Comparison of ENCODE assay signal across 8 mouse cellular contexts in the genomic region with DNA sequence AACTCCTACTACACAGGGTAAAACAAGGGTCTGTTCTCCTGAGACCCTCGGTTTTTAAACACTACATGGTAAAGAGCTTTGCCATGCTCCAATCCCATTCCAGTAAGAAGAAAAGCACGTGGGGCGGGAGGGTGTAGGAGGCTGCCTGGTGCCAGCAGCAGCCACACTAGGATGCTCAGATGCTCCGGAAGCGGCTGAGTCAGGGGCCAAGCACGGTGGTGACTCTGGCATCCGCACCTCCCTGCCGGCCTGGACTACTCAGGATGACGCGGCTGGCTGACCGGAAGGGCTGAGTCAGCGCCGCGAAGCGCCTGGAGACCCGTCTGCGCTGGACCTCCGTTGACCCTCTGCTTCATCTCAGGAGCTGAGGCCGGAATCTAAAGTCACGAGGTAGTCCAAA. TPM values are rescaled to one million over a fixed set of nuclear protein-coding genes. Genes with fewer than 3 reads are reported as not detected.
A peak's percentile ranks its signal among the peaks of the same experiment; 100 is the strongest.
DNase-seq lines count a peak whose midpoint lies in the region; ATAC-seq lines count a peak whose summit lies in the region.

No protein-coding gene starts in this region.

- H3K27ac ChIP-seq in liver, embryonic 13.5 days = no peak overlapping the region

- peak overlapping the region; percentile 36 for H3K4me2 ChIP-seq in liver, embryonic 13.5 days

- ATAC-seq in cerebellum, adult (ENCODE audit: insufficient number of reproducible peaks, low FRiP score, low TSS enrichment) = peak; percentile 87
- peak; percentile 39; the same call in 1 of the 2 replicates for ATAC-seq in liver, embryonic 13.5 days (ENCODE audit: low read depth)

- DNase-seq in cerebellum, postnatal 4 days (ENCODE audit: low spot score in 2 of 2) = no peak
- DNase-seq in embryo, embryonic 9.5 days (ENCODE audit: extremely low spot score) = peak; percentile 61
- peak; percentile 42 for DNase-seq in heart, adult 8-10 months (ENCODE audit: low spot score)
- peak; percentile 76 to 79 for DNase-seq in kidney, adult 8-10 months
- no peak for DNase-seq in liver, embryonic 13.5 days
- DNase-seq in neural tube, embryonic 10.5 days (ENCODE audit: extremely low spot score, low spot score) = peak; percentile 44
- DNase-seq in urinary bladder, postnatal 36 days (ENCODE audit: low spot score in 2 of 2) = peak; percentile 24 to 47

- H3K27me3 ChIP-seq in liver, embryonic 13.5 days = peaks cover 24% of the 10 kb centered on the region

- WGBS in liver, embryonic 13.5 days (ENCODE audit: insufficient replicate concordance) = 17% methylated on average over 20 of the region's 20 CpGs

- H3K4me3 ChIP-seq in liver, embryonic 13.5 days (replicated peaks) = peak overlapping the region; percentile 16

- no peaks in the 10 kb centered on the region for H3K36me3 ChIP-seq in liver, embryonic 13.5 days

- no peaks in the 10 kb centered on the region for H3K9me3 ChIP-seq in liver, embryonic 13.5 days (replicated peaks)

- H3K9ac ChIP-seq in liver, embryonic 13.5 days = no peak overlapping the region

- peaks cover 4% of the 10 kb centered on the region; the same call in 1 of the 2 replicates for H3K4me1 ChIP-seq in liver, embryonic 13.5 days (replicated peaks)

RNA-seq across cellular contexts. Expression of gene Ipo7, which starts 15.1 kb away (rescaled TPM):
- 10 to 100 TPM; 88.7 to 97.8 (median 95.2) TPM for total RNA-seq in heart, adult 8-10 months (2022)
- 25.0 and 33.9 TPM in 2 replicates for polyA plus RNA-seq in liver, embryonic 13.5 days (2015; fragmentation: Nextera tagmentation; extraction: Ambion mirVana)

RNA-seq across cellular contexts. Expression of gene Tmem41b, which starts 16.2 kb away (rescaled TPM):
- total RNA-seq in heart, adult 8-10 months (2022) = 10 to 100 TPM; 41.0 to 55.2 (median 45.0) TPM
- polyA plus RNA-seq in liver, embryonic 13.5 days (2015; fragmentation: Nextera tagmentation; extraction: Ambion mirVana) = 35.4 and 45.7 TPM in 2 replicates

RNA-seq across cellular contexts. Expression of gene Dennd5a, which starts 42.7 kb away (rescaled TPM):
- total RNA-seq in heart, adult 8-10 months (2022) = 100 to 1,000 TPM; 128 to 158 (median 144) TPM
- polyA plus RNA-seq in liver, embryonic 13.5 days (2015; fragmentation: Nextera tagmentation; extraction: Ambion mirVana) = 6.7 TPM in 2 replicates

RNA-seq across cellular contexts. Expression of gene Zfp143, which starts 58.0 kb away (rescaled TPM):
- 10 to 100 TPM in 1 of 4 experiments, 1 to 10 TPM in 3; 8.0 to 11.8 (median 8.8) TPM for total RNA-seq in heart, adult 8-10 months (2022)
- polyA plus RNA-seq in liver, embryonic 13.5 days (2015; fragmentation: Nextera tagmentation; extraction: Ambion mirVana) = 10.3 and 11.1 TPM in 2 replicates

Comparison
In these comparisons a context has a peak if more than half of its experiments do, and no peak if none do; other contexts are left out.
1. DNase-seq: peak in embryo, embryonic 9.5 days (single experiment), heart, adult 8-10 months (single experiment), kidney, adult 8-10 months (2 of 2), neural tube, embryonic 10.5 days (single experiment) and urinary bladder, postnatal 36 days (2 of 2); none in cerebellum, postnatal 4 days (0 of 2) and liver, embryonic 13.5 days (single experiment).